Mouse (Mus musculus) myocyte (in vitro differentiated cells): ENCODE measurements at regions not wholly inside any gene's neighbourhood (a gene's known extent, or its start where the extent isn't known, plus 50 kb on each side); places are given as distances from the start of the nearest gene placed in this dataset.

Source experiments
- E2F4 ChIP-seq: IDR thresholded peaks from one replicate; pipeline ENCODE4 v1.6.1; 2011; ENCODE audit warnings: mild to moderate bottlenecking, control low read depth, moderate library complexity; ENCODE audit not compliant: insufficient read depth
- POLR2A ChIP-seq: IDR thresholded peaks from one replicate; pipeline ENCODE4 v1.6.1; 2011; ENCODE audit warnings: low read depth, mild to moderate bottlenecking, control low read depth, moderate library complexity; ENCODE audit not compliant: insufficient read length
- POLR2AphosphoS2 ChIP-seq: IDR thresholded peaks from one replicate; pipeline ENCODE4 v1.6.1; 2011; ENCODE audit warnings: low read depth, control low read depth; ENCODE audit not compliant: insufficient read length
- TCF12 ChIP-seq: IDR thresholded peaks from one replicate; pipeline ENCODE4 v1.6.1; 2011; ENCODE audit warnings: mild to moderate bottlenecking, control low read depth; ENCODE audit not compliant: poor library complexity, insufficient read depth, severe bottlenecking
- TCF3 ChIP-seq: IDR thresholded peaks from one replicate; pipeline ENCODE4 v1.6.1; 2011; ENCODE audit warnings: low read depth, control low read depth; ENCODE audit not compliant: insufficient read length
- USF1 ChIP-seq: IDR thresholded peaks from one replicate; pipeline ENCODE4 v1.6.1; 2011; ENCODE audit warnings: low read depth, mild to moderate bottlenecking, control low read depth, moderate library complexity

GRCm38 (mm10) chr5:51794097-51794496 is 226.6 kb upstream of the Ppargc1a start:
- TF ChIP-seq POLR2A, result no peak
- no peak for TF ChIP-seq TCF12
- TF ChIP-seq E2F4, result no peak
- no peak for TF ChIP-seq TCF3
- TF ChIP-seq USF1, result no peak
- no peak for TF ChIP-seq POLR2AphosphoS2
